Mouse (Mus musculus) myocyte (in vitro differentiated cells): ENCODE measurements at regions not wholly inside any gene's neighbourhood (a gene's known extent, or its start where the extent isn't known, plus 50 kb on each side); places are given as distances from the start of the nearest gene placed in this dataset.

Source experiments
- CEBPB ChIP-seq: IDR thresholded peaks from 2 replicates; pipeline ENCODE4 v1.6.1; 2011; ENCODE audit warnings: mild to moderate bottlenecking, moderate library complexity; ENCODE audit not compliant: poor library complexity, insufficient read depth, severe bottlenecking
- E2F4 ChIP-seq: IDR thresholded peaks from one replicate; pipeline ENCODE4 v1.6.1; 2011; ENCODE audit warnings: mild to moderate bottlenecking, control low read depth, moderate library complexity; ENCODE audit not compliant: insufficient read depth
- MAX ChIP-seq: IDR thresholded peaks from one replicate; pipeline ENCODE4 v1.6.1; 2011; ENCODE audit warnings: low read depth, mild to moderate bottlenecking, control low read depth
- MYOG ChIP-seq, 3 experiments: IDR thresholded peaks; one replicate each; pipeline ENCODE4 v1.6.1; 2011; ENCODE audit warnings: control low read depth in 2 of 3, low read depth in 2 of 3, mild to moderate bottlenecking in 2 of 3; ENCODE audit not compliant: insufficient read length in 2 of 3, control insufficient read depth in 1 of 3, insufficient read depth in 1 of 3
- POLR2A ChIP-seq: IDR thresholded peaks from one replicate; pipeline ENCODE4 v1.6.1; 2011; ENCODE audit warnings: low read depth, mild to moderate bottlenecking, control low read depth, moderate library complexity; ENCODE audit not compliant: insufficient read length
- POLR2AphosphoS2 ChIP-seq: IDR thresholded peaks from one replicate; pipeline ENCODE4 v1.6.1; 2011; ENCODE audit warnings: low read depth, control low read depth; ENCODE audit not compliant: insufficient read length
- REST ChIP-seq: IDR thresholded peaks from one replicate; pipeline ENCODE4 v1.6.1; 2011; ENCODE audit warnings: mild to moderate bottlenecking, control low read depth, moderate library complexity; ENCODE audit not compliant: insufficient read depth, insufficient read length
- SRF ChIP-seq: IDR thresholded peaks from one replicate; pipeline ENCODE4 v1.6.1; 2011; ENCODE audit warnings: low read depth; ENCODE audit not compliant: control insufficient read depth, insufficient read length
- TCF12 ChIP-seq: IDR thresholded peaks from one replicate; pipeline ENCODE4 v1.6.1; 2011; ENCODE audit warnings: mild to moderate bottlenecking, control low read depth; ENCODE audit not compliant: poor library complexity, insufficient read depth, severe bottlenecking

GRCm38 (mm10) chr1:60833668-60834067 is 53.1 kb upstream of the Ctla4 start:
- no peak for TF ChIP-seq POLR2AphosphoS2
- TF ChIP-seq REST, result no peak
- TF ChIP-seq POLR2A, result no peak
- no peak for TF ChIP-seq TCF12
- TF ChIP-seq SRF, result no peak
- TF ChIP-seq MAX, result no peak
- no peak for TF ChIP-seq E2F4
- TF ChIP-seq CEBPB, result no peak
- TF ChIP-seq MYOG (IDR thresholded peaks at IDR 0.05; ENCODE audit: control insufficient read depth in 1 of 3, insufficient read depth in 1 of 3, insufficient read length in 2 of 3, low read depth in 2 of 3), result no peak
